Mouse (Mus musculus) testis, adult 2 months (tissue): ENCODE measurements around the gene Wars.

Experiments
- CTCF ChIP-seq: fragments of 200-500 bp; IDR thresholded peaks from 2 replicates; pipeline ENCODE4 v1.5.1; 2012; ENCODE audit warnings: low read depth, mild to moderate bottlenecking, inconsistent platforms, low read length, moderate library complexity; ENCODE audit not compliant: control insufficient read depth, insufficient read depth, insufficient replicate concordance
- POLR2A ChIP-seq: fragments of 200-500 bp; IDR thresholded peaks from 2 replicates; pipeline ENCODE4 v1.6.1; 2012; ENCODE audit warnings: low read depth, mild to moderate bottlenecking, inconsistent platforms, low read length, moderate library complexity; ENCODE audit not compliant: control insufficient read depth

DNA sequence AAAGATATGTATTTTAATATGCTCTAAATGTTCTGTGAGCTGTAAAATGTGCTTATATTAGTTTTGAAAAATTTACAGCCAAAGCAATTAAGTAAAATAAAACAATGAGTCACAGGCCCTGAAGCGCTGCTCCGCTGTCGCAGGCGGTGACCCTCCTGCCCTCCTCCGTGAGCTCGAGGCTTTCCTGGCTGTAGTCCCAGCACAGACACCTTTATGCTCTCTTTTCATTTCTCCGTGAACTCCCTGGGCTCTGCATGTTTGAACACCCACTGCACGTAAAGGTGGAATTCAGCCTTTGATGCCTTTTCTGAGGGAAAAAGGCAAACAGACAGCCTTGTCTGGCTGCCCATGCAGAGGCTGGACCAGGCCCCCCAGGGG, 10.3 kb upstream of the Wars start:
- no peak for TF ChIP-seq POLR2A
- no peak for TF ChIP-seq CTCF
